Mouse (Mus musculus): Measurements from ENCODE around the gene Icam5. TPM values are rescaled to one million over a fixed set of nuclear protein-coding genes. Genes with fewer than 3 reads are reported as not detected.
"Not testable (repeated sequence)": the region's sequence is repeated elsewhere in the genome, so short reads cannot be mapped to it uniquely, and the experiment has no call there.

Icam5 gene
- polyA plus RNA-seq, 1 experiment from 2014 or later = 0.04 TPM

DNA sequence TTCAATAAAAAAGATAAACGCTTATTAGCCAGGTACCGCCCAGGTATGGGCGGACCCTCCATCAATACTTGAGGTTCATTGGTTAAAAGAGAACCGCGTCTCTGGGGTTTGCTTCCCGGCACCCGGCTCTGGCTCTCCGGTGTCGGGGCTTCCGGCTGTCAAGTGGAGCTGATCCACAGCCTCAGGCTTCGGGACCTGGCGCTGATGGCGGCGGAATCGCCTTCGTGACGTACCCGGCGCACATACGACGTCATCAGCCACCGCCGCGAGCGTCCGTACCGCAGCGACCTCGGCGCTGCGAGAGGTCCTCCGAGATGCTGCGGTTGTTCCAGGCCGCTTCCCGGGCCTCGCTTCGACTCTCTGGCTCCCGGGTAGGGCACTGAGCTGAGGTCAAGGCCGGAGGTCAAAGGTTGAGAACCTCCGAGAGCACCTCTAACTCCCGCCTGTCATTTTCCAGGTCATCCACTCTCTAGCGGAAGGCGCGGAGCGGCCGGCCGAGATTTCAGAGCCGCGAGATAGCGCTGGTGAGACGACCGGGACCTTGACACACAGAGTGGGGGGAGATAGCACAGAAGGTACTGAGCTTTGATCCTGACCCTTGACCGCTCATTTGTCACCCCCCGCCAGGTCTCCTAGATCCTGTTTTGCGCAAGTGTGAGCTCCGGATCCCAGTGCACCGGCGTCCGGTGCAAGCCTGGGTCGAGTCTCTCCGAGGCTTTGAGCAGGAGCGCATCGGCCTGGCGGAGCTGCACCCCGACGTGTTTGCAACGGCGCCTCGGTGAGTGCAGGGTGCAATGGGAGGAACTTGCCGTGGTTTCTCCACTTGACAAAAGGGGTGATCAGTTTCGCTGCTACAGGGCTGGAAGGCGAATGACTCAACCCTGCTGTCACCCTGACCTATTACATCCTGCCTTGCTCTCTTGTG is 29.0 kb upstream of the Icam5 start, which contains the start of gene Mrpl4:
TSS of gene Mrpl4 (plus strand) at position 112 of the 925 bp plus-strand sequence.
- WGBS (ENCODE audit: missing documents) = 1% methylated on average over 72 of the region's 72 CpGs
- H3K36me3 ChIP-seq (ENCODE audit: inconsistent target) = peaks cover 35% of the 10 kb centered on the region
- H3K4me3 ChIP-seq (ENCODE audit: inconsistent target) = peak within 1 kb of the TSS; percentile 86
- peak within 1 kb of the TSS; percentile 58 for H3K27ac ChIP-seq
- peaks cover 16% of the 10 kb centered on the region; the same call in 1 of the 2 replicates for H3K79me2 ChIP-seq (ENCODE audit: inconsistent target)

DNA sequence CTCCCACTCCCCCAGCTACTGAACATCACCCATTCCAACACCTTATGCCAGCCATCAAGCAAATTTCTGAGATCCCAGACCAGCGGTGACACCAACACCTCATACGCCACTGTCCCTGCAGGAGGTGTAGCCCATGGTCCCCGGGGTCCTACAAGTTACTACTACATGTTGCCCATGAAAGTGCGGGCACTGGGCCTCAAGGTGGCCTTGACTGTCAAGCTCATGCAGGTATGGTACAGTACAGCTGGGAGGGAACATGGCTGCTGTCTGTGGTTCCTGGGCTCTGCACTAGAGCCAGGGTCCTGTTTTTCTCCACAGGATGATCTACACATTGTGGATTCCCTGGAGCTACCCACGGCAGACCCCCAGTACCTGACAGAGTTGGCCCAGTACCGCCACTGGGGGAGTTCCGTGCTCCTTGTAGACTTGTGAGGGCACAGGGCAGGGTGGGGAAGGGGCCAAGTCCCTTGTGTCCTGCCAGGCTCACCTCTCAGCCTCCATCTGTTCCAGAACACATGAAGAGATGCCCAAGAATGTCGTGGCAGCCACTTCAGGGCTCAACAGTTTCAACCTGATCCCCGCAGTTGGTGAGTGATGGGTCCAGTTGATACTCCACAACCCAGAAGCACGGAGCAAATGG is 24.4 kb upstream of the Icam5 start:
- Histone ChIP-seq H3K36me3 (ENCODE audit: inconsistent target) (peaks cover 51% of the 10 kb centered on the region), H3K4me3 (ENCODE audit: inconsistent target) (no peak overlapping the region), H3K27ac (no peak overlapping the region), H3K79me2 (ENCODE audit: inconsistent target) (peaks cover 16% of the 10 kb centered on the region; the same call in 1 of the 2 replicates)
- WGBS (ENCODE audit: missing documents) = 94% methylated on average over 10 of the region's 10 CpGs

DNA sequence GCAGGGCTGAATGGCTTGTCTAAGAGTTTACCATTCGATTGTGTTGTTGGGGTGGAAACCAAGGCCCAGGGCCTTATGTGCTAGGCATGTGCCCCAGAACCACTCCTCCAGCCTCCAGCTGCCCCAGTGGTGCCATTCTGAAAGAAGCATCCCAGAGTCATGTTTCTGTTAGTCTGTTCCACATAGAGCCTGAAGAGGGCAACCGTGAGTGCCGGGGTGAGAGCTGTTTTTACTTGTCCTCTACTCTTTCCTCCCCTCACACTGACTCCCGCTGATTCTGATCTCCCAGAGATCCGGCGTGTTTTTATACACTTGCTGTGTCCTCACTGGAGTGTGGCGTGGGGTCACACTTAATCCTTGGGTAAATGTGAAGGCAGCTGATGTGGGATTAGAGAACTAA is 23.9 kb upstream of the Icam5 start:
- Histone ChIP-seq H3K36me3 (ENCODE audit: inconsistent target) (peaks cover 51% of the 10 kb centered on the region), H3K4me3 (ENCODE audit: inconsistent target) (no peak overlapping the region), H3K27ac (no peak overlapping the region), H3K79me2 (ENCODE audit: inconsistent target) (peaks cover 16% of the 10 kb centered on the region; the same call in 1 of the 2 replicates)
- WGBS (ENCODE audit: missing documents) = 92% methylated on average over 7 of the region's 7 CpGs

DNA sequence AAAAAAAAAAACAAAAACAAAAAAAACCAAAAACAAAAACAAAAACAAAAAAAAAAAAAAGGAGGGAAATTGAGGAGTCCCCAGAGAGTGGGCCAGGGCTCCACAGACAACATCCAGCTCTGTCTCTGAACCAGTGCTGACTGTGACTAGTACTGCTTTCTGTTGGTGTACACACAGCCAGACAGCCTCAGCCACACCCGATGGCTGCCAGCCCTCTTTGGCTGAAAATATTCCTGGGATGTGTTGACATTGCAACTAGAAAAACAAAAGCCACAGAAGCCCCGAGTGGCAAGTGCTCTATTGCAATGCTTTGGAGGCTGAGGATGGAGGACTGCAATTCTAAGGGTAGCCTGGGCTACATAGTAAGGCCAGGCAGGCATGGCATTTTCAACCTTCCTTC is 21.5 kb upstream of the Icam5 start:
- H3K4me3 ChIP-seq (ENCODE audit: inconsistent target) = no peak overlapping the region
- H3K27ac ChIP-seq = no peak overlapping the region
- 66% methylated on average over 2 of the region's 2 CpGs for WGBS (ENCODE audit: missing documents)
- peaks cover 40% of the 10 kb centered on the region for H3K36me3 ChIP-seq (ENCODE audit: inconsistent target)
- no peaks in the 10 kb centered on the region for H3K79me2 ChIP-seq (ENCODE audit: inconsistent target)

DNA sequence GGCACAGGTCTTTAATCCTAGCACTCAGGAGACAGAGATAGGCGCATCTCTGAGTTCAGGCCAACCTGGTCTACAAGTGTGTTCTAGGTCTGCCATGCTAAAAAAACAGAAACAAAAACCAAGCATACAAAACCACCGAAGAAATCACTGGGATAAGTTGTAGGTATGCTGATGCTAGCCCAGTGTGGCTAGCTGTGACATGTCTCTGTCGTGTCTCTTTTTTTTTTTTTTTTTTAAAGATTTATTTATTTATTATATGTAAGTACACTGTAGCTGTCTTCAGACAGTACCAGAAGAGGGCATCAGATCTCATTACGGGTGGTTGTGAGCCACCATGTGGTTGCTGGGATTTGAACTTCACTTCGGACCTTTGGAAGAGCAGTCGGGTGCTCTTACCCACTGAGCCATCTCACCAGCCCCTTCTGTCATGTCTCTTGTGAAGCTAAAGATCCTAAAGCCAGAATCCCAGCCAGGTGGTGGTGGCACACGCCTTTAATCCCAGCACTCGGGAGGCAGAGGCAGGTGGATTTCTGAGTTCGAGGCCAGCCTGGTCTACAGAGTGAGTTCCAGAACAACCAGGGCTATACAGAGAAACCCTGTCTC is 20.8 kb upstream of the Icam5 start:
- not testable (repeated sequence) for H3K27ac ChIP-seq; H3K4me3 ChIP-seq (ENCODE audit: inconsistent target); H3K79me2 ChIP-seq (ENCODE audit: inconsistent target)
- peaks cover 33% of the 10 kb centered on the region for H3K36me3 ChIP-seq (ENCODE audit: inconsistent target)
- 73% methylated on average over 7 of the region's 9 CpGs for WGBS (ENCODE audit: missing documents)

DNA sequence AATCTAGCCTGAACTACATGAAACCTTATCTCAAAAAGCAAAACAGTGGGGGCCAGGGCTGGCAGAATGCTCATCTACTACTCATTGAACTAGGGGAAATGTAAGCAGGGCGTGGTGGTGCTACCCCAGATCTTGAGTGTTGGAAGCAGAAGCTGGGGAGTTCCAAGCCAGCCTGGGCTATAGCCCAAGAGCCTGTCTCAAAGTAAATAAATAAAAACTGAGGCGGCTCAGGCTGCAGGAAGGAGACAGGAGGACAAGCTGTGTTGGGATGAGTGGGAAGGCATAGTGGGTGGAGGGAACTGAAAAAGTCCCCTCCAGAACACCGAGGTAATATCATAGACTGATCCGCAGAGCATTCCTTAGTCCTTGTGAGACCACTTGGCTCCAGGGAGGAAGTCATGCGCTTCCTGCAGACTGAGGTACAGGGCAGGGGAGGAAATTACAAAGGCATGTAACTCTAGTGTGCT is 20.0 kb upstream of the Icam5 start:
- no peak overlapping the region for H3K4me3 ChIP-seq (ENCODE audit: inconsistent target)
- 21% methylated on average over 5 of the region's 5 CpGs for WGBS (ENCODE audit: missing documents)

DNA sequence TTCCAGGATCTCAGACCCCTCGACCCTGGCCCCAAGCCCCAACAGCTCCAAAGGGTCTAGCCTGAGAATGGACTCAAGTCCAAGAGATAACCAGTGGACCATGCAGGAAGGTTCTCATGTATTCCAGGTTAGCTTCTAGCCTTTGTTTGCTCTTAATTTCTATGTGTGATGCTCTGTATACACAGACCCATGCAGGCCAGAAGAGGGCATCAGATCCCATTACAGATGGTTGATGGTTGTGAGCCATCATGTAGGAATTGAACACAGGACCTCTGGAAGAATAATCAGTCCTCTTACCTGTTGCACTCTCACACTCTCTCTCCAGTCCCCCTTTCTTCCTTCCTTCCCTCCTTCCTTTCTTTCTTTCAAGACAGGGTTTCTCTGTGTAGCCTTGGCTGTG is 19.5 kb upstream of the Icam5 start:
- peaks cover 15% of the 10 kb centered on the region for H3K79me2 ChIP-seq (ENCODE audit: inconsistent target)
- H3K27ac ChIP-seq = no peak overlapping the region
- 10% methylated on average over 1 of the region's 1 CpGs for WGBS (ENCODE audit: missing documents)
- H3K4me3 ChIP-seq (ENCODE audit: inconsistent target) = no peak overlapping the region
- peaks cover 21% of the 10 kb centered on the region for H3K36me3 ChIP-seq (ENCODE audit: inconsistent target)

More for the DNA sequence above, 20.0 kb upstream of the Icam5 start:
- peaks cover 26% of the 10 kb centered on the region for H3K36me3 ChIP-seq (ENCODE audit: inconsistent target)
- H3K27ac ChIP-seq = no peak overlapping the region
- peaks cover 10% of the 10 kb centered on the region for H3K79me2 ChIP-seq (ENCODE audit: inconsistent target)

DNA sequence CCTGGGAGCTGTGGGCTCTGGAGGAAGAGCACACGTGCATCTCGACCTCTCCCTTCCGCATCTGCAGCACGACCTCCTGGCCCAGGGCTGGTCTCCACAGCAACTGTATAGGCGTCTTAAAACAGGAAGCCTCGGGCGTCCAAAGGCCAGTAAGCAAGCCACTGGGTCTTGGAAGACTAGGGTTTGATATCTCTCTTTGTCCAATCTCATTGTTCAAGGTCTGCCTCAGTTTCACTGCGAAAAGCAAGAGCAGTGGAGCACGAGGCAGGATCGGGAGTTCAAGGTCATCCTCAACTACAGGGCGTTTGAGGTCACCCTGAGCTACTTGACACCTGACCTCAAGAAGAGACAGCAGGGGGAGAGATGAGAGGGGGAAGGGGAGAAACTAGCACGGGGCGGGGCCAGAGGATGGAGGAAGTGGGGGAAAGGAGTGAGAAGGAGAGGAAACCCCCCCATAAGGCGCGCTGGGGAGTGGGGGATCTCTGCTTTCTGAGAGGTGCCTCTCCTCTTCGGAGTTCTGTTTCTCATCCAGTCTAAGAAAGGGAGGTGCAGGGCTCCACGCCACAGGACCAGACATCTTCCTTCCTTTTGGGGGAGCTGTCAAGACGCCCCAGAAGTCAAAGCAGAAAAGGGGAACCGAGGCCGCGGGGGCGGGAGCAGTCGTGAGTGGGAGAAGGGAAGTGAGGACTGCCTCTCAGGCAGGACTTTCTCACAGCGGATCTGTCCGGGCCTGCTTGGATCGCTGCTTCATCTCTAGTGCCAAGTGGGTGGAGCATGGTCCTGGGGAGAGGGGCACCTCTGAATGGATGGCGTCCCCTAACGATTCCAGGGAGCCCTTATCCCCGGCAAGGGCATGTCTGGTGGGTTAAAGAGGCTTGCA is 16.9 kb upstream of the Icam5 start:
- H3K4me3 ChIP-seq (ENCODE audit: inconsistent target) = peak overlapping the region; percentile 67
- peaks cover 38% of the 10 kb centered on the region for H3K79me2 ChIP-seq (ENCODE audit: inconsistent target)
- WGBS (ENCODE audit: missing documents) = 4% methylated on average over 29 of the region's 29 CpGs
- peak overlapping the region; percentile 90 for H3K27ac ChIP-seq
- 0 out of 2 replicates have a peak, but pooled peaks cover 7% of the 10 kb centered on the region for H3K36me3 ChIP-seq (ENCODE audit: inconsistent target)

DNA sequence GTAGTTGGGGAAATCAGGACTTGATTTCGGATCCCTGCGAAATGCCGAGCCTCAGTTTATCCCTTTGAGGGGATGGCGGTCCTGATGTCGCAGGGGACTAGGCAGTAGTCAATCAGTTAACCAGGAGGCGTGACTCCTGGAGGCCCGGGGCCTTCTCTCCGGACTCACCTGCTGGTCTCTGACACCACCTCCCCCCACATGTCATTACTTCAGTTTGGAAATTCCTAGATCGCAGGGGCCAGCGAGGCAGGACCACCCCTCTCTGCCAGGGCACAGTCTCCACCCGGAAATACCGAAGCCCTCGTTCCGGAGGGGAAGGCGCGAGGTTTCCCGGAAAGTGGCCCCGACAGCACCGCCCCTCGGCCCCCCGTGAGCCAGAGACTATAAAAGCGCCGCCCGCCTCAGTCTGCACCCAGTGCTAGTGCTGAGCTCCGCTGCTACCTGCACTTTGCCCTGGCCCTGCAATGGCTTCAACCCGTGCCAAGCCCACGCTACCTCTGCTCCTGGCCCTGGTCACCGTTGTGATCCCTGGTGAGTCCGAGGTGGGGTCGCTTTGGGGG is 16.2 kb upstream of the Icam5 start, which contains the start of gene Icam1:
TSS of gene Icam1 (plus strand) at position 415 of the 560 bp plus-strand sequence.
- H3K79me2 ChIP-seq (ENCODE audit: inconsistent target) = peaks cover 45% of the 10 kb centered on the region
- H3K36me3 ChIP-seq (ENCODE audit: inconsistent target) = peaks cover 11% of the 10 kb centered on the region; the same call in 1 of the 2 replicates
- H3K4me3 ChIP-seq (ENCODE audit: inconsistent target) = peak within 1 kb of the TSS; percentile 67
- 2% methylated on average over 29 of the region's 30 CpGs for WGBS (ENCODE audit: missing documents)
- H3K27ac ChIP-seq = peak within 1 kb of the TSS; percentile 90

DNA sequence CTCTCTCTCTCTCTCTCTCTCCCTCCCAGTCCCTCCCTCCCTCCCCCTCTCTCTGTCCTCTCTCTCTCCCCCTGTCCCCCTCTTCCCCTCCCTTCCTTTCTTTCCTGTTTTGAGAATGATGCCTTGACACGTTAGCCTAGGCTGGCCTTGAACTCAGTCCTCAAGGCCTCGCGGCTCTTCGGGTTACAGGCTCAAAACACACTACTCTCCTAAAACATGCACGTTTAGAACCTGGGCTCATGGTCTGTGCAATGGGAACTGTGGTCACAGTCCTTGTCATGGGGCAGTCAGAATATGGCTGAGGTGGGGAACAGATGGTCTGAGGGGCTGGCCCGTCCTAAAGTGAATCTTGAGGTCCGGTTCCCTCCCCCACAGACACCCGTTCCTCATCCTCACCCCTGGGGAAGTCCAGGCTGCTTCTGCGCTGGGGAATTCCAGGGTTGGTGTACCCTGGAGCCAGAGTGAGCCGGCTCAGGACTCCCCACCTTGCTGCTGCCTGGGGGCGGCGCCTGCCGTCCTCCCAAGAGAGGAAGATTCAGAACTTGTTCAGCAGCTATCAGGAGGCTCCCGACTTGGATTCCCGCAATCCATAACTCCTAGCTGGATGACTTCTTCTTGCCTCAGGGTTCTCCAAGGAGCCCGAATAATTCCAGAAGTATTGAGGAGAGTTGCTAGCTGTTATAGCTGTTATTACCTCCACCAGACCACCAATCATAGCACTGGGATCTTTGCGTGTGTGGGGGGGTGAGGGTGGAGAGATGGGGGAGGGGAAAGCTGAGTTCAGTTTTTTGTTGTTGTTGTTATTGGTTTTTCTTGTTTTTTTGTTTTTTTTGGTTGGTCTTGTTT is 15.3 kb upstream of the Icam5 start:
- H3K79me2 ChIP-seq (ENCODE audit: inconsistent target) = peaks cover 54% of the 10 kb centered on the region
- peaks cover 11% of the 10 kb centered on the region; the same call in 1 of the 2 replicates for H3K36me3 ChIP-seq (ENCODE audit: inconsistent target)
- peak overlapping the region; percentile 67 for H3K4me3 ChIP-seq (ENCODE audit: inconsistent target)
- WGBS (ENCODE audit: missing documents) = 6% methylated on average over 17 of the region's 17 CpGs
- H3K27ac ChIP-seq = peak overlapping the region; percentile 90

DNA sequence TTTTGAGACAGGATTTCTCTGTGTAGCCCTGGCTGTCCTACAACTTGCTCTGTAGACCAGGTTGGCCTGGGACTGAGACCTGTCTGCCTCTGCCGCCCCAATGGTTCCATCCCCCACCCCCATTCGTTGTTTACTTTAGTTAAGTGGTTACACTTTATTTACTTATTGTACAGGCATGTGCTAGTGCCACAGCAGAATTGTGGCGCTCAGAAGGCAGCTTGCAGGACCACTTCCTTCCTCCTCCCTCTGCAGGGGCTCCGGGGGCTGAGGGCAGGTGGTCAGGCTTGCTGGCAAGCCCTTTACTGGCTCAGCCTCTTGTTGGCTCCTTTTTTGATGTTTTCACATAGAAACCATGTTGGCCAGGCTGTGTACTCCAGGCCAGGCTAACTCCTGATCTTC is 14.7 kb upstream of the Icam5 start:
- peaks cover 12% of the 10 kb centered on the region; the same call in 1 of the 2 replicates for H3K36me3 ChIP-seq (ENCODE audit: inconsistent target)
- 21% methylated on average over 4 of the region's 4 CpGs for WGBS (ENCODE audit: missing documents)
- peak overlapping the region; percentile 67 for H3K4me3 ChIP-seq (ENCODE audit: inconsistent target)
- peaks cover 61% of the 10 kb centered on the region for H3K79me2 ChIP-seq (ENCODE audit: inconsistent target)
- H3K27ac ChIP-seq = peak overlapping the region; percentile 90

DNA sequence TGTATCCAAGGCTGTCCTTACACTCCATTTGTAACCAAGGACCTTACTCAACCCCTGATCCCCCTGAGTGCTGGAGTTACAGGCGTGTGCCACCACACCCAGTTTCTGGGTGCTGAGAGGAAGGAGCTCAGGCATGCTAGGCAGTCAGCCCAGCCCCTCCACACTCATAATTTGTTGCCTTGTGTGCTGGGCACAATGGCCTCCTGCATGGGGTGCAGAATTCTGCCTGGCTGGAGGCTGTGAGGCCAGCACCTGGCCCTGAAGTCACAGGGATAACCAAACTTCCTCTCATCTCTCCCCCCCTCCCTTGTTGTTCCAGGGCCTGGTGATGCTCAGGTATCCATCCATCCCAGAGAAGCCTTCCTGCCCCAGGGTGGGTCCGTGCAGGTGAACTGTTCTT is 13.3 kb upstream of the Icam5 start:
- peaks cover 21% of the 10 kb centered on the region; the same call in 1 of the 2 replicates for H3K36me3 ChIP-seq (ENCODE audit: inconsistent target)
- no peak overlapping the region for H3K27ac ChIP-seq
- no peak overlapping the region for H3K4me3 ChIP-seq (ENCODE audit: inconsistent target)
- WGBS (ENCODE audit: missing documents) = 91% methylated on average over 2 of the region's 2 CpGs
- H3K79me2 ChIP-seq (ENCODE audit: inconsistent target) = peaks cover 71% of the 10 kb centered on the region

DNA sequence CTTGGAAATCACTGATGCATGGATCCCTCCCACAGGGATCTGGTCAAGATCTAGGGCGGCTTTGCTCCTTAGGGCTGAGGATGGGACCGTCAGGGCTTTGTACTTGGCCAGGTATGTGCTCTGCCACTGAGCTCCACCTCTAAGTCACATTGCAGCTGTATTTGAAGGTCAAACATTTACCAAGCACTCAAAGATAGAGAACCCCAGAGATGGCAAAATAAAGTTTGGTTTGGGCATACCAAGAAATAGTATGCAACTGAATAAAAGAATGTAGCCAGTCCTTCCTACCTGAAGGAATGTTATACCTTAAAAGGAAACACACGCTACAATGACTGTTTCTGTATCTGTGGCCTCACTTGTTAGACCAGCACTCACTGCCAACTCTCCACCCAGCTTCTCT is 10.5 kb upstream of the Icam5 start:
- Histone ChIP-seq H3K27ac (no peak overlapping the region), H3K36me3 (ENCODE audit: inconsistent target) (peaks cover 48% of the 10 kb centered on the region), H3K79me2 (ENCODE audit: inconsistent target) (peaks cover 74% of the 10 kb centered on the region), H3K4me3 (ENCODE audit: inconsistent target) (no peak overlapping the region)
- 100% methylated on average over 3 of the region's 3 CpGs for WGBS (ENCODE audit: missing documents)
